Mouse (Mus musculus) G1E (cell line): ENCODE measurements around the gene Il1rn.

Source experiments
- CTCF ChIP-seq: IDR thresholded peaks from 2 replicates; pipeline ENCODE4 v1.5.1; 2012; ENCODE audit warnings: low read depth, low read length, inconsistent platforms, mixed read lengths
- GATA1 ChIP-seq: IDR thresholded peaks from 2 replicates; pipeline ENCODE4 v1.6.1; 2012; ENCODE audit warnings: borderline replicate concordance, low read length, inconsistent platforms, mixed read lengths

DNA sequence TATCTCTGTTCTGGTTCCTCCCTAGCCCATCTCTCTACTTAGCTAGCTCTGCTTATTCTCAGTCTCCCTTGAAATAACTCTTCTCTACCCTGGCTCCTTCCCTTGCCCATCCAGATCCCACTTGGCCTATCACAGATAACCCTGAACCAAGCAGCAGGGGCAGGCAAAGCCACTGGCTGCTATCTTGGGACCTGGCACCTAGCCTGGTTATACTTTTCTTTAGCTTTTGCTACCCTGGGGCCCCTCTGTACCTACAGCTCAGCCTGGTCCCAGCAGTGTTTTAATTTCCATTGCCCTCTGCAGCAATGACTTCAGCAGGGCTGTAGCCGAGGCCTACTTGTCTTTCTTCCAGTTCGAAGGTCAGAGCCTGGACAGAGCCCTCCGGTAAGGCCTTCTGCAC, 64.1 kb downstream of the Il1rn start:
- TF ChIP-seq CTCF (no peak), GATA1 (no peak)
